Mouse (Mus musculus) heart, adult 2 months (tissue): Measurements from ENCODE around the gene Cnga2. TPM values are rescaled to one million over a fixed set of nuclear protein-coding genes. Genes with fewer than 3 reads are reported as not detected.
"Not testable (repeated sequence)": the region's sequence is repeated elsewhere in the genome, so short reads cannot be mapped to it uniquely, and the experiment has no call there.

Source experiments
- DNase-seq, 2 experiments: peaks; one replicate each; pipeline ENCODE4 v3.0.0; 2021
- H3K27ac ChIP-seq: fragments of 200-600 bp; 2 replicates; pipeline ENCODE4 v1.8.1; 2022
- H3K27me3 ChIP-seq: fragments of 200-500 bp; 2 replicates; pipeline ENCODE4 v1.6.1; 2012; ENCODE audit warnings: mild to moderate bottlenecking, low read length, inconsistent platforms, mixed read lengths; ENCODE audit not compliant: control insufficient read depth, insufficient read depth
- H3K36me3 ChIP-seq: fragments of 200-500 bp; 2 replicates; pipeline ENCODE4 v1.6.1; 2012; ENCODE audit warnings: low read length, inconsistent platforms; ENCODE audit not compliant: control insufficient read depth, insufficient read depth
- H3K4me1 ChIP-seq: fragments of 200-500 bp; 2 replicates; pipeline ENCODE4 v1.6.1; 2011; ENCODE audit warnings: low read length; ENCODE audit not compliant: control insufficient read depth, insufficient read depth
- H3K4me3 ChIP-seq: fragments of 200-600 bp; 2 replicates; pipeline ENCODE4 v1.8.1; 2022
- H3K79me2 ChIP-seq: fragments of 200-500 bp; replicated peaks from 2 replicates; pipeline ENCODE4 v1.6.1; 2012; ENCODE audit warnings: mild to moderate bottlenecking, inconsistent platforms, low read length, moderate library complexity, mixed read lengths; ENCODE audit not compliant: control insufficient read depth, insufficient read depth
- H3K9ac ChIP-seq: fragments of 200-500 bp; 2 replicates; pipeline ENCODE4 v1.6.1; 2012; ENCODE audit warnings: low read depth, mild to moderate bottlenecking, control low read depth, inconsistent platforms, low read length, mixed read lengths
- CTCF ChIP-seq: fragments of 200-600 bp; IDR thresholded peaks from 2 replicates; pipeline ENCODE4 v1.8.1; 2022; ENCODE audit warnings: antibody characterized with exemption, mild to moderate bottlenecking, moderate library complexity
- EP300 ChIP-seq: fragments of 200-500 bp; IDR thresholded peaks from 2 replicates; pipeline ENCODE4 v1.6.1; 2011; ENCODE audit warnings: low read depth, low read length, control low read depth; ENCODE audit not compliant: insufficient read depth
- POLR2A ChIP-seq: fragments of 200-500 bp; IDR thresholded peaks from 2 replicates; pipeline ENCODE4 v1.6.1; 2011; ENCODE audit warnings: mild to moderate bottlenecking, low read depth, low read length, control low read depth; ENCODE audit not compliant: insufficient read depth
- WGBS: fragments of 180-500 bp; shearing (Covaris S2); methylation state at CpG from one replicate; pipeline ENCODE4 v1.1.7; 2018; 5-methylcytosine and 5-hydroxymethylcytosine counted together
- intact Hi-C: fragments of 180-260 bp; cut with DNase I; formaldehyde crosslinking; loops from one replicate; pipeline ENCODE4 v1.15.1; 2025
- polyA plus RNA-seq: library from polyadenylated mRNA; depleted of rRNA; stranded (reverse); fragments of >200 nt; gene quantifications from 2 replicates; pipeline ENCODE4 v1.2.3, GENCODE M21; 2012
- total RNA-seq, 2 experiments: library from RNA; stranded (reverse); gene quantifications; 2 replicates each; pipeline ENCODE4 v1.2.3; 2021

Cnga2 gene
- total and polyA plus RNA-seq, 3 experiments, result 0.04 TPM; not detected in 2

- WGBS, result 89% methylated on average over 1 of the region's 1 CpGs
- DNase-seq, result no peak
- no peak overlapping the region for H3K9ac ChIP-seq
- TF ChIP-seq CTCF, result no peak
- no peak for TF ChIP-seq EP300
- TF ChIP-seq POLR2A, result no peak
- intact Hi-C loops, result no loop called here
- H3K36me3 ChIP-seq, result no peaks in the 10 kb centered on the region
- H3K27me3 ChIP-seq, result no peaks in the 10 kb centered on the region
- no peak overlapping the region for H3K27ac ChIP-seq
- H3K4me3 ChIP-seq, result no peak overlapping the region
- H3K79me2 ChIP-seq, result no peaks in the 10 kb centered on the region
- no peaks in the 10 kb centered on the region; the same call in 1 of the 2 replicates for H3K4me1 ChIP-seq
These were observed 23.4 kb upstream of the Cnga2 start for GRCm38 (mm10) chrX:71968216-71968615.

DNA sequence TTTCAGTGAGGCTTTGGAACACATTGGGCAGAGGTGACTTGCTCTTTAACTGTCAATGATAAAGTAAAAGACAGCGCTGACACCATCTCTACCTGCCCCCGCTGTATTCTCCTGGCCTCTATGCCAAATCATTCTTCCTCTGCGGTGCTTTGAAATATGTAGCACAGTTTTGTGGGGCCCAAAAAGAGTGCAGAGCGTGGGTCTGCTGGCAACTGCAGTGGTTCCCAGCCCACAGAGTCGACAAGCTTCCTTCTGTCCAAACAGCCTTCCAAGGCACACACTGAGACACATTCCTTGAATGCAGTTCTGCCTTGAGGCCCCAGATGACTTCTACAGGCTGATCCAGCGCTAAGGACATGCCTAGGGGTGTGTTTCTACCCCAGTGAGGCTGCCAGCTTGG, 22.8 kb upstream of the Cnga2 start:
- WGBS, result 74% methylated on average over 6 of the region's 6 CpGs
- Histone ChIP-seq H3K79me2 (no peaks in the 10 kb centered on the region), H3K27ac (no peak overlapping the region), H3K4me1 (no peaks in the 10 kb centered on the region; the same call in 1 of the 2 replicates), H3K4me3 (no peak overlapping the region), H3K9ac (no peak overlapping the region), H3K27me3 (no peaks in the 10 kb centered on the region), H3K36me3 (no peaks in the 10 kb centered on the region)
- DNase-seq, result no peak
- no peak for TF ChIP-seq EP300
- TF ChIP-seq CTCF, result no peak
- no peak for TF ChIP-seq POLR2A
- intact Hi-C loops, result no loop called here

DNA sequence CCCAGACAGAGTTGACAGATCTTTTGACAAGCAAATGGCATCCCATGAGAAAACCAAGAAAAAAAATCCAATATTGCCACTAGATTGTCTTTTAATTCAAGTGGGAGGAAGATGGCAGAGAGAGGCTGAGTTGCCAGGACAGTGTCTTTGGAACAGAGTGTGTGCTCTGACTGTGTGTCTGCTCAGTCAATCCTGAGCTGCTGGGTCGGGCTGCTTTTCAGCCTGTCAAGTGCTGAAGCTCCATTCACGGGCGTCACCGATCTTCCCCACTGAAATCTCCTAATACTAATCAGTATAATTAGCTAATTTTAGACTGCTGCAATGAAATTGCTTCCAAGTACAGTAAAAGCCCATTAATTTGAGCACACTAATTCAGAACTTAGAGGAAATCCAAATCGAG, 20.3 kb upstream of the Cnga2 start:
- no peaks in the 10 kb centered on the region for H3K36me3 ChIP-seq
- no peak overlapping the region for H3K4me3 ChIP-seq
- TF ChIP-seq EP300 (no peak), POLR2A (no peak), CTCF (no peak)
- H3K4me1 ChIP-seq, result no peaks in the 10 kb centered on the region
- H3K27ac ChIP-seq, result no peak overlapping the region
- H3K27me3 ChIP-seq, result no peaks in the 10 kb centered on the region
- 64% methylated on average over 5 of the region's 5 CpGs for WGBS
- H3K9ac ChIP-seq, result no peak overlapping the region
- no peaks in the 10 kb centered on the region for H3K79me2 ChIP-seq
- DNase-seq, result no peak
- intact Hi-C loops, result no loop called here

DNA sequence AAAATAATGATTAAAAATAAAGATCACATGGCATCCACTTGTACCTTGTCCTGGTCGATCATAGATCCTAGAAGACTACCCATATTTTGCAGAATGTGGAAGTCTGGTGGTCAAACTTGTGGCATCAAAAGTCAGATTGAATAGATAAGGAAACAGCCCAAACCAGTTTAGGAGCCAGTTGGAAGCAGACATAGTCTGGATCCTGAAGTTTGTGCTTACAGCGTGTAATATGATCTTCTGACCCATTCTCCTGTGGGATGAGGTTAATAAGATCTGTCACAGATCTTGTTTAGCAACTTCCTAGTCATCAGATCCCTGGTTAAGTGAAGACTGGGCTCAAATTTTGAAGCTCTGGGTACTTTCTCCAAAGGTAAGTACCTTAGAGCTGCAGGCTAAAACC, 19.0 kb upstream of the Cnga2 start, which contains the start of gene Fate1:
Fate1 (plus strand) TSS at position 301 of the 400 bp plus-strand sequence.
- intact Hi-C loops, result no loop called here

DNA sequence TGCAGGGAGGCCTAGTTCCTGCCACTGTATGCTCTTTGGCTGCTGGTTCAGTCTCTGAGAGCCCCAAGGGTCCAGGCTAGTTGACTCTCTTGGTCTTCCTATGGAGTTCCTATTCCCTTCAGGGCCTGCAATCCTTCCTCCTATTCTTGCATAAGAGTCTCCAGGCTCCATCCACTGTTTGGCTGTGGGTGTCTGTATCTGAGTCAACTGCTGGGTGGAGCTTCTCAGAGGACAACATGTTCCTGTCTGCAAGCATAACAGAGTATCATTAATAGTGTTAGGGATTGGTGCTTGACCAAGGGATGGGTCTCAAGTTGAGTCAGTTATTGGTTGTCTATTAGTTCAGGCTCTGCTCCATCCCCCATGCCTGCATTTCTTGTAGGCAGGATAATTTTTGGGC, 14.0 kb upstream of the Cnga2 start:
- H3K27ac ChIP-seq, H3K4me3 ChIP-seq, H3K27me3 ChIP-seq, H3K36me3 ChIP-seq, DNase-seq, H3K4me1 ChIP-seq, intact Hi-C loops, H3K9ac ChIP-seq, H3K79me2 ChIP-seq: not testable (repeated sequence)

More for the DNA sequence above, 19.0 kb upstream of the Cnga2 start, which contains the start of gene Fate1:
- DNase-seq, result no peak
- no peaks in the 10 kb centered on the region for H3K27me3 ChIP-seq
- no peak within 1 kb of the TSS for H3K9ac ChIP-seq
- TF ChIP-seq CTCF, result no peak
- H3K4me3 ChIP-seq, result no peak within 1 kb of the TSS
- H3K79me2 ChIP-seq, result no peaks in the 10 kb centered on the region
- no peaks in the 10 kb centered on the region for H3K36me3 ChIP-seq
- no peak within 1 kb of the TSS for H3K27ac ChIP-seq
- no peaks in the 10 kb centered on the region for H3K4me1 ChIP-seq
- 81% methylated on average over 2 of the region's 2 CpGs for WGBS

DNA sequence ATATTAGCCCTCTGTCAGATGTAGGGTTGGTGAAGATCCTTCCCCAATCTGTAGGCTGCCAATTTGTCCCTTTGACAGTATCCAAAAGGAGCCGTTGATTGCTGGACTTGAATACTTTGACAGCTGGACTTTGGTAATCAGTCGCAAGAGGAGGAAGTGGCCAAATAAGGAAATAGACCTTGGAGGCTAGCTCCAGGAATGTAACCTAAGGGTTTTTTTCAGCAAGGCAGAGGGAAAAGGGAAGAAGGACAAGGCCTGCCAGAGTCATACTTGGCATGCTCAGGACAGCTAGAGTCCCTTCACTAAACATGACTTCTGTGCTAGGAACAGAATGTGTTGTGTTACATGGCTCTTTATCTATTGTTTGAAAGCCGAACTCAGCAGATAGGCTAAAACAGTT, 11.2 kb upstream of the Cnga2 start:
- 32% methylated on average over 3 of the region's 3 CpGs for WGBS
- intact Hi-C loops, result loop anchor here (10.0 kb wide), 2 partner anchors 114 to 834 kb away; no protein-coding TSS in a partner anchor
- H3K4me3 ChIP-seq, result no peak overlapping the region

DNA sequence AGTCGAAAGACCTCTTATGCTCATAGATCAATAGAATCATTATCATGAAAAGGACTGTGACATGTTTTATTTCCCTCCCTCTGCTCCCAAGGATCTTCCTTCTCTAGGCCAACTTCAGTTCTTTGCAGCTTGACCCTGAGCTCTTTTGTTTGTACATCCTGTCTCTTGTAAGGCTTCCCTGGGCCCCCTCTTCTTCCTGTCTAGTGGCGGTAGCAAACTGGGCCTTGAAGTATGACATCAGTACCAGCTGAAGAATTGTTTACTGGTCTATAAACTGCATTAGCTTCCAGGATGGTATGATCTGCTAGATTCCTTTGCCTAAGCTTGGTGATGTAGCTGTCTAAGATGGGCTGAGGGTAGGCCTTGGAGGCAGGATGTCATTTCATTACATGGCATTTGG, 10.3 kb upstream of the Cnga2 start:
- Histone ChIP-seq H3K9ac (no peak overlapping the region), H3K36me3 (no peaks in the 10 kb centered on the region), H3K79me2 (no peaks in the 10 kb centered on the region), H3K27me3 (no peaks in the 10 kb centered on the region), H3K4me1 (peaks cover 1% of the 10 kb centered on the region; the same call in 1 of the 2 replicates), H3K4me3 (no peak overlapping the region), H3K27ac (no peak overlapping the region)
- DNase-seq, result no peak
- TF ChIP-seq EP300, result no peak
- TF ChIP-seq POLR2A, result no peak
- no peak for TF ChIP-seq CTCF
- 60% methylated on average over 2 of the region's 2 CpGs for WGBS
- intact Hi-C loops, result loop anchor here (10.0 kb wide), 2 partner anchors 113 to 833 kb away; no protein-coding TSS in a partner anchor

More for the DNA sequence above, 11.2 kb upstream of the Cnga2 start:
- Histone ChIP-seq H3K27ac (no peak overlapping the region), H3K27me3 (no peaks in the 10 kb centered on the region), H3K79me2 (no peaks in the 10 kb centered on the region), H3K9ac (no peak overlapping the region), H3K4me1 (peaks cover 1% of the 10 kb centered on the region; the same call in 1 of the 2 replicates), H3K36me3 (no peaks in the 10 kb centered on the region)
- TF ChIP-seq POLR2A (no peak), CTCF (no peak), EP300 (no peak)
- no peak for DNase-seq
